Comparison of ENCODE assay signal across 19 mouse cellular contexts in genomic region chr2:30073285-30073684, GRCm38 (mm10). TPM values are rescaled to one million over a fixed set of nuclear protein-coding genes. Genes with fewer than 3 reads are reported as not detected.
A peak's percentile ranks its signal among the peaks of the same experiment; 100 is the strongest.
DNase-seq lines count a peak whose midpoint lies in the region; TF ChIP-seq lines count a peak whose summit lies in the region.
"Had no signal": no experiment of that assay in that cellular context is flagged by ENCODE, and none has a peak within 500 bp of the region (broad histone marks: within the 10 kb centered on the region; RNA-seq: fewer than 3 reads in every experiment).

No protein-coding gene starts in this region.

- H3K79me2 ChIP-seq in heart, adult 2 months (replicated peaks; ENCODE audit: control insufficient read depth, insufficient read depth, low read length) = no peaks in the 10 kb centered on the region
- H3K79me2 ChIP-seq in CH12.LX (replicated peaks; ENCODE audit: control insufficient read depth, extremely low read depth, insufficient read depth, poor library complexity, severe bottlenecking) = peaks cover 23% of the 10 kb centered on the region

- TF ChIP-seq EP300 in heart, adult 2 months (IDR thresholded peaks at IDR 0.05; ENCODE audit: insufficient read depth, low read depth, low read length) = no peak
- no peak for TF ChIP-seq EP300 in CH12.LX (IDR thresholded peaks at IDR 0.05; ENCODE audit: low read length)

- no peak for TF ChIP-seq RAD21 in CH12.LX (IDR thresholded peaks at IDR 0.05; ENCODE audit: low read depth, low read length)

- no peak for DNase-seq in heart, adult 2 months
- DNase-seq in heart, adult 9 months (ENCODE audit: low spot score in 2 of 2) = no peak
- no peak for DNase-seq in CH12.LX (ENCODE audit: extremely low read depth)
- peak; percentile 49 for DNase-seq in R1 (ENCODE audit: low read depth, low spot score)
- no peak for DNase-seq in spleen, postnatal 14 days (ENCODE audit: low spot score in 2 of 2)
- no peak for DNase-seq in layer of hippocampus, adult 9-10 months (ENCODE audit: low spot score)
- DNase-seq: adrenal gland, adult 2 months; cerebellum, adult 11 months; cerebellum, adult 8-10 months; cerebellum, postnatal 14 days; gastrocnemius, adult 2 months; gastrocnemius, postnatal 25 days; heart, postnatal 10 days; heart, postnatal 4 days had no signal

- H3K27me3 ChIP-seq in heart, adult 2 months (ENCODE audit: control insufficient read depth, insufficient read depth, low read length) = no peaks in the 10 kb centered on the region
- H3K27me3 ChIP-seq in CH12.LX (replicated peaks) = no peaks in the 10 kb centered on the region
- H3K27me3 ChIP-seq: embryonic facial prominence, embryonic 12.5 days; forebrain, embryonic 13.5 days; hindbrain, embryonic 12.5 days; Patski had no signal

- TF ChIP-seq CTCF in heart, adult 2 months (IDR thresholded peaks at IDR 0.05) = no peak
- TF ChIP-seq CTCF in CH12.LX (conservative IDR thresholded peaks at IDR 0.05 in 1 of 2, IDR thresholded peaks at IDR 0.05 in 1 of 2; ENCODE audit: low read depth in 2 of 2, low read length in 2 of 2) = no peak

- no peak overlapping the region for H3K9ac ChIP-seq in heart, adult 2 months (ENCODE audit: low read depth, low read length)
- H3K9ac ChIP-seq in CH12.LX (ENCODE audit: insufficient read depth, low read depth) = no peak overlapping the region
- H3K9ac ChIP-seq: embryonic facial prominence, embryonic 12.5 days; forebrain, embryonic 13.5 days; hindbrain, embryonic 12.5 days had no signal

- dilution Hi-C loops in CH12.LX (cut with MboI; ENCODE audit: extremely low pct_ligation_motif_present, extremely low pct_unique_long_range_greater_than_20kb, low sequenced_read_pairs) = no loop called here

- peaks cover 5% of the 10 kb centered on the region for H3K36me3 ChIP-seq in heart, adult 2 months (ENCODE audit: control insufficient read depth, insufficient read depth, low read length)
- peaks cover 37 to 48% of the 10 kb centered on the region in 2 experiments for H3K36me3 ChIP-seq in CH12.LX (replicated peaks in 1 of 2; ENCODE audit: control insufficient read depth in 1 of 2, insufficient read depth in 1 of 2, low read length in 1 of 2)

- in situ Hi-C loops in CH12.LX (cut with MboI; ENCODE audit: low pct_ligation_motif_present, low pct_unique_long_range_greater_than_20kb, low sequenced_read_pairs) = no loop called here

- intact Hi-C loops in heart, adult 2 months (cut with DNase I) = no loop called here

- no peak overlapping the region for H3K4me3 ChIP-seq in heart, adult 2 months
- H3K4me3 ChIP-seq in CH12.LX (replicated peaks in 1 of 3; ENCODE audit: low read depth in 2 of 3, low read length in 2 of 3, poor library complexity in 1 of 3) = no peak overlapping the region
- H3K4me3 ChIP-seq: embryonic facial prominence, embryonic 12.5 days; forebrain, embryonic 13.5 days; gastrocnemius, adult 2 months; heart, embryonic 10.5 days; hindbrain, embryonic 12.5 days had no signal

- WGBS in heart, adult 2 months = 73% methylated on average over 3 of the region's 3 CpGs

- H3K27ac ChIP-seq in heart, adult 2 months = no peak overlapping the region
- H3K27ac ChIP-seq in CH12.LX (ENCODE audit: insufficient read depth, low read depth) = no peak overlapping the region
- H3K27ac ChIP-seq: embryonic facial prominence, embryonic 12.5 days; forebrain, embryonic 13.5 days; gastrocnemius, adult 2 months; heart, embryonic 10.5 days; hindbrain, embryonic 12.5 days had no signal

- H3K4me2 ChIP-seq in CH12.LX (ENCODE audit: insufficient read depth, low read depth, poor library complexity, severe bottlenecking) = no peak overlapping the region
- H3K4me2 ChIP-seq: embryonic facial prominence, embryonic 12.5 days; forebrain, embryonic 13.5 days; hindbrain, embryonic 12.5 days had no signal

- no peaks in the 10 kb centered on the region for H3K9me3 ChIP-seq in CH12.LX (replicated peaks; ENCODE audit: low read length)
- H3K9me3 ChIP-seq: embryonic facial prominence, embryonic 12.5 days; forebrain, embryonic 13.5 days; heart, embryonic 10.5 days; hindbrain, embryonic 12.5 days had no signal

- H3K4me1 ChIP-seq in heart, adult 2 months (ENCODE audit: control insufficient read depth, insufficient read depth, low read length) = peaks cover 3% of the 10 kb centered on the region
- H3K4me1 ChIP-seq in CH12.LX (ENCODE audit: control insufficient read depth in 1 of 2, insufficient read depth in 2 of 2) = peaks cover 7 to 18% of the 10 kb centered on the region in 2 experiments

- 0 out of 2 replicates have a peak, but pooled peaks have one; percentile 12 for TF ChIP-seq POLR2A in heart, adult 2 months (IDR thresholded peaks at IDR 0.05; ENCODE audit: insufficient read depth, low read depth, low read length)
- 0 out of 2 replicates have a peak, but pooled peaks have one; percentile 19 for TF ChIP-seq POLR2A in CH12.LX (IDR thresholded peaks at IDR 0.05; ENCODE audit: low read depth, low read length)

TF ChIP-seq in CH12.LX, 34 proteins besides CTCF, POLR2A, EP300 and RAD21:
- TF ChIP-seq ZMIZ1 (IDR thresholded peaks at IDR 0.05; ENCODE audit: low read depth, low read length) (no peak; the same call in 1 of the 2 replicates), JUND (conservative IDR thresholded peaks at IDR 0.05; ENCODE audit: low read depth, low read length) (no peak), USF1 (IDR thresholded peaks at IDR 0.05; ENCODE audit: low read depth, low read length) (no peak), SMC3 (IDR thresholded peaks at IDR 0.05; ENCODE audit: low read depth, low read length) (no peak), POLR2AphosphoS2 (IDR thresholded peaks at IDR 0.05; ENCODE audit: low read depth, low read length) (peak; percentile 33; the same call in 1 of the 2 replicates), SIN3A (IDR thresholded peaks at IDR 0.05; ENCODE audit: low read length) (no peak), NRF1 (IDR thresholded peaks at IDR 0.05; ENCODE audit: low read depth, low read length) (no peak)

RNA-seq across cellular contexts. Expression of gene Pkn3, which starts 4.2 kb away (rescaled TPM):
- 10 to 100 TPM in 1 of 2 experiments, 1 to 10 TPM in 1; 8.8 to 10.4 TPM for total RNA-seq in heart, adult 2 months (2021)
- 13.6 and 15.0 TPM in 2 replicates for polyA plus RNA-seq in heart, adult 2 months (2012; rRNA removed)
- total RNA-seq in CH12.LX (2012; rRNA removed) = 5.2 and 8.3 TPM in 2 replicates
- total RNA-seq in CH12.LX (2014; rRNA removed) = 4.7 and 5.0 TPM in 2 replicates
- 6.7 and 7.1 TPM in 2 replicates for polyA plus RNA-seq in CH12.LX (2012; ENCODE audit: insufficient read length, low read depth)

RNA-seq across cellular contexts. Expression of gene Set, which starts 16.1 kb away (rescaled TPM):
- total RNA-seq in heart, adult 2 months (2021) = 10 to 100 TPM; 88.7 to 96.7 TPM
- polyA plus RNA-seq in heart, adult 2 months (2012; rRNA removed) = 21.9 and 36.4 TPM in 2 replicates
- total RNA-seq in CH12.LX (2012; rRNA removed) = 515 and 844 TPM in 2 replicates
- 1,049 and 1,142 TPM in 2 replicates for total RNA-seq in CH12.LX (2014; rRNA removed)
- 902 and 991 TPM in 2 replicates for polyA plus RNA-seq in CH12.LX (2012; ENCODE audit: insufficient read length, low read depth)

RNA-seq across cellular contexts. Expression of gene Zdhhc12, which starts 20.2 kb away (rescaled TPM):
- total RNA-seq in heart, adult 2 months (2021) = 1 to 10 TPM; 2.8 to 3.6 TPM
- polyA plus RNA-seq in heart, adult 2 months (2012; rRNA removed) = 10.3 and 15.8 TPM in 2 replicates
- total RNA-seq in CH12.LX (2012; rRNA removed) (33.7 and 36.5 TPM in 2 replicates), CH12.LX (2014; rRNA removed) (15.3 and 15.6 TPM in 2 replicates)
- 34.7 and 42.8 TPM in 2 replicates for polyA plus RNA-seq in CH12.LX (2012; ENCODE audit: insufficient read length, low read depth)

RNA-seq across cellular contexts. Expression of gene Wdr34, which starts 24.6 kb away (rescaled TPM):
- total RNA-seq in heart, adult 2 months (2021) = 1 to 10 TPM; 6.4 TPM
- polyA plus RNA-seq in heart, adult 2 months (2012; rRNA removed) = 10.3 and 11.6 TPM in 2 replicates
- 23.2 and 26.5 TPM in 2 replicates for total RNA-seq in CH12.LX (2012; rRNA removed)
- total RNA-seq in CH12.LX (2014; rRNA removed) = 21.4 and 24.7 TPM in 2 replicates
- 28.0 and 28.6 TPM in 2 replicates for polyA plus RNA-seq in CH12.LX (2012; ENCODE audit: insufficient read length, low read depth)

RNA-seq across cellular contexts. Expression of gene Zer1, which starts 51.1 kb away (rescaled TPM):
- 10 to 100 TPM; 21.9 to 26.6 TPM for total RNA-seq in heart, adult 2 months (2021)
- polyA plus RNA-seq in heart, adult 2 months (2012; rRNA removed) = 45.1 TPM in 2 replicates
- total RNA-seq in CH12.LX (2012; rRNA removed) (9.5 and 13.4 TPM in 2 replicates), CH12.LX (2014; rRNA removed) (4.8 and 5.5 TPM in 2 replicates)
- 13.3 and 15.0 TPM in 2 replicates for polyA plus RNA-seq in CH12.LX (2012; ENCODE audit: insufficient read length, low read depth)

Comparison
In these comparisons a context has a peak if more than half of its experiments do, and no peak if none do; other contexts are left out.
1. RNA of gene Set, which starts 16.1 kb away (total RNA-seq): 515 to 1,142 TPM in CH12.LX; 88.7 to 96.7 TPM in heart, adult 2 months; every median in the first group is over 4 times any median in the second.